Mouse (Mus musculus): ENCODE data around the gene Gpr182. TPM values are rescaled to one million over a fixed set of nuclear protein-coding genes. Genes with fewer than 3 reads are reported as not detected.

The Gpr182 gene
- total RNA-seq, 2 experiments from 2014 or later, result 4.6 to 4.7 TPM

- intact Hi-C loops (cut with DNase I), result no loop called here
- no peak for DNase-seq
Measured at GRCm38 (mm10) chr10:127704293-127704692, 47.2 kb downstream of the Gpr182 start.

GRCm38 (mm10) chr10:127703299-127703698, 48.2 kb downstream of the Gpr182 start:
- intact Hi-C loops (cut with DNase I), result no loop called here
- no peak for DNase-seq

- DNase-seq, result no peak
- intact Hi-C loops (cut with DNase I), result no loop called here
Measured at GRCm38 (mm10) chr10:127698966-127699365, 52.6 kb downstream of the Gpr182 start.

Other genes with a start within 250 kb of the Gpr182 start
- 10 to 100 TPM; 44.5 to 54.0 TPM for gene Ndufa4l2, start 236.8 kb downstream of the Gpr182 start, total RNA-seq (2021)
- gene Shmt2, start 229.3 kb downstream of the Gpr182 start, total RNA-seq (2021), result 10 to 100 TPM; 41.3 to 41.7 TPM
- 1 to 10 TPM; 1.3 to 1.8 TPM for gene Nxph4, start 217.2 kb downstream of the Gpr182 start, total RNA-seq (2021)
- gene Lrp1, start 130.6 kb downstream of the Gpr182 start, total RNA-seq (2021), result 10 to 100 TPM; 95.8 to 96.3 TPM
- 10 to 100 TPM; 45.9 to 46.8 TPM for gene Stat6, start 108.7 kb downstream of the Gpr182 start, total RNA-seq (2021)
- gene Nemp1, start 84.8 kb downstream of the Gpr182 start, total RNA-seq (2021), result 1 to 10 TPM; 5.0 to 7.0 TPM
- gene Nab2, start 83.2 kb downstream of the Gpr182 start, total RNA-seq (2021), result 10 to 100 TPM in 1 of 2 experiments, 1 to 10 TPM in 1; 8.5 to 11.7 TPM
- not detected for gene Myo1a, start 46.6 kb downstream of the Gpr182 start, total RNA-seq (2021)
- gene Tac2, start 27.3 kb downstream of the Gpr182 start, total RNA-seq (2021), result not detected
- 1 to 10 TPM; 8.1 to 9.6 TPM for gene Zbtb39, start 12.2 kb downstream of the Gpr182 start, total RNA-seq (2021)
- gene Rdh1, start 8.0 kb upstream of the Gpr182 start, total RNA-seq (2021), result under 1 TPM; 0.10 to 0.12 TPM
- gene Rdh16f1, start 8.1 kb upstream of the Gpr182 start, total RNA-seq (2021), result under 1 TPM in 1 of 2 experiments, not detected in 1; 0.17 TPM
- under 1 TPM in 1 of 2 experiments, not detected in 1; 0.74 TPM for gene Rdh9, start 24.7 kb upstream of the Gpr182 start, total RNA-seq (2021)
- not detected for gene Rdh16, start 49.4 kb upstream of the Gpr182 start, total RNA-seq (2021)
- not detected for gene Rdh19, start 98.2 kb upstream of the Gpr182 start, total RNA-seq (2021)
- not detected for gene Rdh16f2, start 114.7 kb upstream of the Gpr182 start, total RNA-seq (2021)
- gene Rdh7, start 137.1 kb upstream of the Gpr182 start, total RNA-seq (2021), result not detected
- not detected for gene Sdr9c7, start 146.8 kb upstream of the Gpr182 start, total RNA-seq (2021)